Mouse (Mus musculus): Measurements from ENCODE around the gene Tpmt. TPM values are rescaled to one million over a fixed set of nuclear protein-coding genes. Genes with fewer than 3 reads are reported as not detected.

Tpmt gene
- 2.8 TPM for total RNA-seq (2023)

DNA sequence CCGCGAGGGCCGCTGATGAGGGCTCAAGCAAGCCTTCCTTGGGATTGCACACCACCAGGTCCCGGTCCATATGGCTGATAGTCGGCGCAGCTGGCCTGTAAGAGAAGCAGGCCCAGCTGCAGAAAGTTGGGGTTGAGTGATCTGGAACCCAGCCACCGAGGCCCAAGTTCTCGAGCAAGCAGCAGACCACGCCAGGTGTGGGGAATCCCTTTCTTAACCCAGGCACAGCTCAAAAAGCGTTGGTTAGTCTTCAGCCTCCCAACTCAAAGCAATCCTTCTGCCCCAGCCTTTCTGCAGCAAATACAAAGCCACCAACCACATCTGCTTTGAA, at the start of gene Tpmt:
Tpmt (minus strand) TSS at position 121 of the 331 bp plus-strand sequence.

DNA sequence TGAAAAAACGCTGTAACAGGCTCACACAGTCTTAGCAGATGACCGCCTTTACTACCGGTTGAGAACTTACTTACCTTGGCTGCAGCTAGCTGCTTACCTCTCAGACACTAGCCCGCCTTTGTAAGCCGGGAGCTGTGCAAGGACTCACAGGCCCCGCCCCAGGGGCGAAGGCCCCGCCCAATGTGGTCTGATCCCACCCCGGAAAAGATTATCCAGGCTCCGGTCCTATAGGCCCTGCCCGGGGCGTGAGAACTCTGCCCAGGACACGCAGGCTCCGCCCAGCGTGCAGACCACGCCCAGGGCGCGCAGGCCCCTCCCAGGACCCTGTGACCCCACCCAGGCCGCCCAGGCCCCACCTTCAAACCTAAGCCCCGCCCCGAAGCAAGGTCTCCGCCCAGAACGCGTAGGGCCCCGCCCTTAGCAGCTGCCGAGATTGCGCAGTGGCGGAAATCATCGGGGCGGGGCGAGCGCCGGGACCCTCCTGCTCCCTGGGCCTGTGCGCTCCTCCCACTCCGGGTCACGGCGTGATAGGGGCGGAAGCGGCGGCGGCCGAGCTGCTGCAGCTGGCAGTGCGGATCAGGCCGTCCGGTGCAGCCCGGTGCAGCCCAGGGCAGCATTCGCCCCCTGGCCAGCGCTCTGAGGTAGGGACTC, 1.4 kb downstream of the Tpmt start, which contains the start of gene Kdm1b:
Kdm1b (plus strand) TSS at position 470 of the 651 bp plus-strand sequence.

DNA sequence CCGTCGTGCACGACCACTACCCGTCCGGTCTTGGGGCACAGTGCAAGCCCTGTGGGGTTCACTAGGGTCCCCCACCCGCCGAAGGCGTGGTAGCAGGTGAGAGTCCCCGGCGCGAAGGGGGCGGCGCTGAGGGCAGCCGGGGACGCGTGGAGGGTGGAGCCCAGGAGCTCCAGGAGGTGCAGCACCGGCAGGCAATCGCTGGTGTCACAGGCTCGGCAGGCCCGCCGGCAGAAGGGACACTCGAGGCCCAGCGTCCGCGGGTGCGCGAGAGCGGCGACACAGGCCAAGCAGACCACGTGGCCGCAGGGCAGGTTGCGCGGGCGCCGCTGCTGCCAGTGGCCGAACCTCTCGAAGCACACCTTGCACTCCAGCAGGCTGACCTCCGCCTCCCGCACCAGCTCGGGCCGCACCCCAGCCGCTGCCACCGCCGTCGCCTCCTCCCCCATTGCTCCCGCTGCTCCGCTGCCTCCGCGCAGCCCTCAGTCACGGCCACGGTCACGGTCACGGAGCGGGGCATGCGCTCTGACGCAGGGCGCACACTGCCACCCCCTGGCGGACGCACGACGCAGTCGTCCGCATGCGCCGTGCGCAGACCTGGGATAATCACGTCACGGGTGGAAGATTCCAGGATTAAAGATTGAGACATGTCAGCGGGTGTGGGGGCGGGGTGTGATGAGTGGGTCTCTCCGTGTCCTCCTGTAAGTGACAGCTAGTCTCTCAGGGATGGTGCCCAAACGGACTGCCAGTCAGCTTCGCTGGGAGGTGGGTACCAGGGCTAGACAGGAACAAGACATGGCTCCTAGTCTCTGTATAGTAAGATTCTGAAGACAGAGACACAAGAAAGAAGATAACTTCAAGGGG, 30.0 kb downstream of the Tpmt start, which contains the start of gene Nhlrc1:
Nhlrc1 (minus strand) TSS at position 517 of the 861 bp plus-strand sequence.

Other genes starting within 250 kb of the Tpmt start
- gene Kif13a, start 114.9 kb downstream of the Tpmt start, total RNA-seq (2023) = 2.9 TPM
- 1.9 TPM for gene Nhlrc1, start 29.9 kb downstream of the Tpmt start, total RNA-seq (2023)
- gene Kdm1b, start 1.2 kb downstream of the Tpmt start, total RNA-seq (2023) = 16.7 TPM
- 129 TPM for gene Dek, start 61.5 kb upstream of the Tpmt start, total RNA-seq (2023)
- gene Rnf144b, start 77.9 kb upstream of the Tpmt start, total RNA-seq (2023) = 1.3 TPM

Data from CD4-positive naive resting alpha-beta T cell, adult 76 days (primary cell).